Mouse (Mus musculus) kidney, adult 2 months (tissue): ENCODE measurements around the gene Rreb1.

Experiments
- CTCF ChIP-seq: fragments of 200-500 bp; conservative IDR thresholded peaks from 2 replicates; pipeline ENCODE4 v1.5.1; 2011; ENCODE audit warnings: low read depth, mild to moderate bottlenecking, control low read depth, low read length, moderate library complexity, mixed read lengths; ENCODE audit not compliant: insufficient read depth, insufficient read length
- POLR2A ChIP-seq: fragments of 200-500 bp; IDR thresholded peaks from one replicate; pipeline ENCODE4 v1.6.1; 2011; ENCODE audit warnings: low read depth, low read length, control low read depth

GRCm38 (mm10) chr13:37880581-37881130, 102.5 kb downstream of the Rreb1 start:
- TF ChIP-seq CTCF (0 out of 2 replicates have a peak, but pooled peaks have one; percentile 2), POLR2A (no peak)
